Mouse (Mus musculus) mouse embryonic stem cell (cell line): ENCODE data around the gene Mpnd.

Experiments
- in situ Hi-C, 2 experiments: fragments of 300-500 bp; cut with MboI; formaldehyde crosslinking; loops; 1 replicate in 1 of 2; 3 replicates in 1 of 2; pipeline ENCODE4 v1.14.3; 2019 to 2020; ENCODE audit warnings: low sequenced_read_pairs in 2 of 2, low pct_unique_long_range_greater_than_20kb in 1 of 2, mixed read lengths in 1 of 2; ENCODE audit not compliant: unreplicated experiment in 1 of 2

Gene Mpnd

DNA sequence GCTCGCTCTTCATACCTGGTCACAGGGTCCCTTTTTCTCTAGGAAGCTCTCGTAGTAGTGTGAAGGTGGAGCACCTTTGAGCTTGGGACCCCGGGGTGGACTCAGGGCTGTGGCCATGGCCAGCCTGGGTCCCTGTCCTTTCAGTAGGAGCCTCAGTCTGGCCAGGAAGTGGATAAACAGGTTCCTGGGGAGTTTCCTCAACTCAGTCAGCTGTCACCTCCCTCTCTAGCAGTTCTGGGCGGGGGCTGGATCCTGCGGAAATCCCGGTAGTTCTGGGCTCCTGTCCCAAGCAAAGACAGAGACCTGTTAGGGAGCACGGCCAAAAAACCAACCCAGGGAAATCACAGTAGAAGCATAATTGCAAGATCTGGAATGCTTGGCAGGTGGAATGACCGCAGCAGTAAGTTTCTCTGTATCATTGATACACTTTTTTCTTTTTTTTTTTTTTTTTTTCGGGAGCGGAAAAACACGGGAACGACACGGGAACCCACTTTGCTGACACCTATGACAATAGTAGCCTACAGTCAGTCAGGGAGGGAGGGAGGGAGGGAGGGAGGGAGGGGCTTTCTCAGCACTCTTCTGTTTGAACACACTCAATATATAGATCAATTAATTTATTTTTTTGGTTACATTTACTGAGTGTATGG lies at the start of gene Mpnd, which contains the start of gene Stap2:
Mpnd (plus strand) TSS at position 297 of the 647 bp plus-strand sequence.
Stap2 (minus strand) TSS at position 170 of the 647 bp plus-strand sequence.
- in situ Hi-C loops: no loop called here

DNA sequence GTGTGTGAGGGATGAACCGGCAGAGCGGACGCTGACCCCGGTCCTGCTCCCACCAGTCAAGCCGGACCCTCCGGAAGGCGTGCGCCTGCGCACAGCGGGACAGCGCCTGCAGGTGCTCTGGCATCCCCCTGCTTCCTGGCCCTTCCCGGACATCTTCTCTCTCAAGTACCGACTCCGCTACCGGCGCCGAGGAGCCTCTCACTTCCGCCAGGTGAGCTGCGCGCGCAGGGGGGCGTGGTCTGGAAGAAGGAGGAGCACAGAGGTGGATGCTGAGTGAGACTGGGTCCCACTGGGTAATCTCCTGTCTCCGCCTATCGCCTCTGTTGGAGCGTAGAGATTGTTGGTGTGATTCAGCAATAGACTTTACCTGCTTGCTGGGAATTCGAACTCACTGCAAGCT lies 49.4 kb upstream of the Mpnd start:
- in situ Hi-C loops: no loop called here

DNA sequence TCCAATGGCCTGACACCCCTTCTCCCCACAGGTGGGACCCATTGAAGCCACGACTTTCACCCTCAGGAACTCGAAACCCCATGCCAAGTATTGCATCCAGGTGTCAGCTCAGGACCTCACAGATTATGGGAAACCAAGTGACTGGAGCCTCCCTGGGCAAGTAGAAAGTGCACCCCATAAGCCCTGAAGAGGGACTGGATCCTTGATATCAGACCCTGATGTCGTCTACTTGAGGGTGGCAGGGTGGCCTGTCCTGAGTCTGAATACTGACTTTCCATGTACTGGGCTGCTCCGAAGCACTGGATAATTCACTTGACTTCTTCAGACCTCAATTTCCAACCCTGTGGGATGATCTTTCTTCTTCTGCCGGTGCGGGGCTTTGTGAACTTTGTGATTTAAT lies 48.9 kb upstream of the Mpnd start:
- in situ Hi-C loops: no loop called here

DNA sequence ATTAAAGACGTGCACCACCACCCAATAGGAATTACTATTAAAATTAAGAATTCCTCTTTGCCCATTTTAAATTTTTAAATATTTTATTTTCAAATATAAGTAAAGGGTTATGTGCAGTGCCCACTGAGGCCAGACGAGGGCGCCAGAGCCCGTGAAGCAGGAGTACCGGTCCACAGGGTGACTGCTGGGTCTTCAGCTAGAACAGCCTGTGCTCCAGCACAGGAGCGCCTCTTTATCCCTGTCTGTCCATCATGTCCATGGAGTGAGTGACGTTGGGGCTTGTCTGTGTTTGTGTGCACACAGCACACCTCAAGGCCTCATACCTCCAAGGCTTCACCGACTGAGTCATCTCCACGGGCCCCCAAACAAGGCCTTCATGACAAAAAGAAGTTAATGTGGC lies 48.3 kb upstream of the Mpnd start:
- in situ Hi-C loops: no loop called here

DNA sequence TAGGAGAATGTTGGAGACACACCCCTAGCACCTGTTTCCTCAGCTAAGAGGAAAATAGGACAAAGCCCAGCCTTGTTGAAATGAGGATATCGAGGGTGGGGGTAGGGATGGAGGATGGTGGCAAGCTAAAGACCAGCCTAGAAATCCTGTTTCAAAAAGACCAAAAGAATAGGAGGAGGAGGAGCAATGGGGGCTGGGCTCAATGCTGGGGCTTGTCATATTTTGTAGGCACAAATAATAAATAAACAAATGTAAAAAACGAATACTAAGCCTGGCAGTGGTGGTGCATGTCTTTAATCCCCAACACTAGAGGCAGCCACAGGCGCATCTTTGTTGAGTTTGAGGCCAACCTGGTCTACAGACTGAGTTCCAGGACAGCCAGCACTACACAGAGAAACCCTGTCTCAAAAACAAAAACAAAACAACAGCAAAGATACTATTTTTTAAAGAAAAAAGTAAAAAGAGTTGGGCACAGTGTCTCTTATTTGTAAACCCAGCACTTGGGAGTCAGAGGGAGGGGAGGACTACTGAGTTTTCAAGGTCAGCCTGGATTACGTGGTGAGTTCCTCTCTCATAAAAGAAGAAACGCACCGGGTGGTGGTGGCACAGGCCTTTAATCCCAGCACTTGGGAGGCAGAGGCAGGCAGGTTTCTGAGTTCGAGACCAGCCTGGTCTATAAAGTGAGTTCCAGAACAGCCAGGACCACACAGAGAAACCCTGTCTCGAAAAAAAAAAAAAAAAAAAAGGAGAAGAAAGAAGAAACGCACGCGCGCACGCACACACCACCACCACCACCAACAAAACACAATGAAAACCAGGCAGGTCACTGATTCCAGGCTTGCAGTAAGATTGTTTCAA lies 47.6 kb upstream of the Mpnd start:
- in situ Hi-C loops: no loop called here

DNA sequence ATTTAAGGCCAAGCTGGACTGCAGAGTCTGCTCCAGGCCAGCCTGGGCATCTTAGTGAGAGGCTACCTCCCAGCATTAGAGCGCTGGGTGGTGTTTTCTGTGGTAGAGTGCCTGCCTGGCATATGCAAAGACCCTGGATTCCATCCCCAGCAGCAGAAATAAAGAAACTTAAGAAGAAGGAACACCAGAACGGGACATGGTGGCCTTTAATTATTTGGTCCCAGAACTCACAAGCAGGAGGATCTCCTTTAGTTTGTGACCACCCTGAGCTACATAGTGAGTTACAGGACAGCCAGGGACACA lies 47.0 kb upstream of the Mpnd start:
- in situ Hi-C loops: no loop called here

DNA sequence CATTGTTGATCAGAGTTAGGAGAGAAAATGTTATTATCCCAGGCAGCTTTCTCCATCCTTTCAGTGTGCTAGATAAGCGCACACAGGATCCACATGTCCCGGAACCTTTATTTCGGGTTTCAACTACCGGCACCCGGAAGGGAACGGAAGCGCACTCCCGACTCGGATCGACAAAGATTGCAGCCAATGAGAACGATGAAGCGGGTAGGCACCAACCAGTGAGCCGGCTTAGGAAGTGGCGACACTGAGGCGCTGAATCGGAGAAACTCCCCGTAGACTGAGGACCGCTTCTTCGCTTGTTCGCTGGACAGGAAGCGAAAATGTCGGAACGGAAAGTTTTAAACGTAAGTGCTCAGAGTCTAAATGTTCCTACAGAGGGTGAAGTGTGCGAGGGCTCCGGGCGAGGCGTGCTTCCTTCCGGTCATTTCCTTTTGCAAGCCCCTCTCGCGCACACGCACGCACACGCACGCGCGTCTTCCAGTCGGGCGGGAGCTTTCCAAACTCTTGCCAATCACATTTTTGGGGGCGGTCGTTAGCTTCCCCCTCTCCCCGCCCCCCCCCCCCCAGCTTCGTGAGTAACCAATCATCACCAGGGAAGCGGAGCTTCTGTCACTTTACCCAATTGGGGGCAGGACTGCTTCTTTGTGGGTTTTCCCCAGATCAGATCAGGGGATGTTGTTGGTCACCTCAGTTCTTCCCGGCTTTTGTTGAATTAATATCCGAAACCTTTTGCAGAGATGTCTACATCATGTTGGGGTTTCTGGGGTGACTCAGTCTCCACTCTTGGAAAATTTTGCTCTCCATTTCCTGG lies 46.4 kb upstream of the Mpnd start, which contains the start of gene Yju2:
Yju2 (plus strand) TSS at position 182 of the 811 bp plus-strand sequence.
- in situ Hi-C loops: no loop called here

DNA sequence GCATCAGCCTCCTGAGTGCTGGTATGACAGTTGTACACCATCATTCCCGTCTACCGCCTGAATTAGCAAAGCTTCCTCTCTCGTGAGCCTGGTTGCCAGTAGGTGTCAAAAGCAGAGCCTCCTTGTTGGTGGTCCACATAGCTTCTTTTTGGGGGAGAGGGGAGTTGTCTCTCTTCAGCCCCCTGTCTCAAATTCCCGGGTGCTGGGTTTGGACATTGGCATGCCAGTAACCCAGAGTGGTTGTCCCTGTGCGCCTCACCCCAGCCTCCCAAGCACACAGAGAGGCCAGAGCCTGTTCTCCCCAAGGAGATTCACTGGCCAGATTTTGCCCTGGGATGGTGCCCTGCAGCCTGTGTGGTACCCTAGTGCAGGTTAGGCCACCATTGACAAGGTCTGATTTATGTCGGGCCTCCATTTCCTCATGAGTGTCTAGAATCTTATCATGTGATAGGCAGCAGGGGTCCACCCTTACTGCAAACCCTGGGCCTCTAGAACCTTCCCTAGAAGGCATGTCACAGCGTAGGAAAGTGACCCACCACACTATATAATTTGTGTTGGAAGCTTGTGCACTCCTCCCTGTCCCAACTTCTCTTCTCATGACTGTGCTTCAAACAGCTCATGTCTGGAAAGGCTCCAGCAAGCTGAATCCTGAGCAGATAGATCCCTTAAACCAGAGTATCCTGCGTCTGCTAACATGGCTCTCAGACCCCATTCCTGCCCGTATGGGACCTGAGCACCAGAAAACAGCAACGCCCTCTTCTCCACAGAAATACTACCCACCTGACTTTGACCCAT lies 45.4 kb upstream of the Mpnd start:
- in situ Hi-C loops: no loop called here

DNA sequence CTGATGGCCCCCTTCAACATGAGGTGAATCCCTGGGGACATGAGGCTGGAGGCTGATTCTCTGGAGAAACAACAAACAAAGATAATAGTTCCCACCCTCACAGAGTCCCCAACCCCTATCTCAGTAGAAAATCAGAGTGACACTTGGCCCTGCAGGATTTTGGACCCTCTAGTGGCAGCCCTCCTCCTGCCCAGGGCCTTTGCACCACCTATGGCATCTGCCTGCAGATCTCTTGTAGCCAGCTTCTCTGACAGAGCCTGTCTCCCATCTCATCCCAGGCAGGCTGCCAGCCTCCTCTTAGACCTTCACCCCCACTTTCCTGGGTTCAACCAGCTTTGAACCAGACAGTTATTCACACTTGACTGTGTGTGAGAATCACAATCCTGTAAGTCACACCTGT lies 44.7 kb upstream of the Mpnd start:
- in situ Hi-C loops: no loop called here

DNA sequence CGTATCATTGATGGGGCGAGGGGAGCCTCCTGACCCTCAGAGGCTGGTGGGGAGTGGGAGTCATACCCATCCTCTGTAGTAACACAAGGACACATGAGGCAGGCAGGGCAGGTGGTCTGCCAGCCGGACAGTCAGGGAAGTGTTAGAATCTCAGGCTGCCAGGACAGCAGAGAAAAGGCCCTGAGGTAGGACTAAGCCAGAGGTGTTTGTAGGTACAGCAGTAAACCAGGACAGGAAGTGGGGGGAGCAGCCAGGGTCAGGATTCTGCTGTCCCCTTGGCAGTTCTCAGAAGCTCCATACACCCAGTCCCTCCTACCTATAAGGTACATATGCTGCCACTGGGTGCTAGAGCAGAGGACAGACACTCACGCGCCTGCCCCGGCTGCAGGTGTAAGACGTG lies 43.9 kb upstream of the Mpnd start:
- in situ Hi-C loops: no loop called here

DNA sequence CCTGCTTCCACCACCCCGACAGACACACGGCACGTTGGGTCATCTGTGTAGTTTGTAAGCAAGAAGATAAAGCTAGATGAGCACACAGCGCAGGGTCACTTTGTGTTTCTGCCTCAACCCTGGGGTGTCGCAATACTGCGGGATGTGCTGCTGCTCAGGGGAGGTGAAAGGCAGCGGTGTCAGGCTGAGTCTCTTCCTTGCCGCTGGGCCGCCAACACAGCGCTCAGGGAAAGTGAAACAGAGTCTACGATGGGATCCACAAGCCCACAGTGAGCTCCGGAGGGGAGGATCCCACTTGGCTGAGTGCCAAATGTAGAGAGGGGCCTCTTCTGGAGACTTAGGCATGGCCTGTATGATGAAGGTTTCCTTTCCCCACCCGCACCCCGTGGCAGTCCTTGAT lies 42.3 kb upstream of the Mpnd start:
- in situ Hi-C loops: no loop called here

DNA sequence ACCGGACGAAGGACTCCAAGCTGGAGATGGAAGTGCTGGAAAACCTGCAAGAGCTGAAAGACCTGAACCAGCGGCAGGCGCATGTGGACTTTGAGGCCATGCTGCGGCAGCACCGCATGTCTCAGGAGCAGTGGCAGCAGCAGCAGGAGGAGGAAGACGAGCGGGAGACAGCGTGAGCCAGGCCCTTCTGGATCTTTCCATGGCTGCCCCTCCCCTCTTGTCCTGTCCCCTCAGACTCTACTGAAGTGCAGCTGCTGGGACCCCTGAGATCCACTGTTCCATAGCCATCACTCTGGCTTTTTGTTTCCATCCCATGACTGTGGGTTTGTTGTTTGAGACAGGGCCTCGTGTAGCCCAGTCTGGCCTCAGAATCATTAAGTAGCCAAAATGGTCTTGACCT lies 41.0 kb upstream of the Mpnd start:
- in situ Hi-C loops: no loop called here

DNA sequence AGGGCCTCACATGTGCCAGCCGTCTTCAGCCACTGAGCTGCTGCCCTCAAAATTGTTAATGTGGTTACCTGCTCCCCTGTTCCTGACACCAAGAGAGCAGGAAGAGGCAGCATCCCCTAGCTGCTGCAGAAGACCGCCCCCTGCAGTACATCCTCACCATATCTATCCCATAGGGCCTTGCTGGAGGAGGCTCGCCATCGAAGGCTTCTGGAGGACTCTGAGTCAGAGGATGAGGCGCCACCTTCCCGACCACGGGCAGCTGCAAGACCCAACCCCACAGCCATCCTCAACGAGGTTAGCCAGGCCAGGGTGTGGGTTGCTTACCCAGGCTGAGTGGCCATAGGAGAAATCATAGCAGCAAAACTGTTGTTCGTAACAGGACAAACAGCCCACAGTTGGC lies 40.5 kb upstream of the Mpnd start:
- in situ Hi-C loops: no loop called here

DNA sequence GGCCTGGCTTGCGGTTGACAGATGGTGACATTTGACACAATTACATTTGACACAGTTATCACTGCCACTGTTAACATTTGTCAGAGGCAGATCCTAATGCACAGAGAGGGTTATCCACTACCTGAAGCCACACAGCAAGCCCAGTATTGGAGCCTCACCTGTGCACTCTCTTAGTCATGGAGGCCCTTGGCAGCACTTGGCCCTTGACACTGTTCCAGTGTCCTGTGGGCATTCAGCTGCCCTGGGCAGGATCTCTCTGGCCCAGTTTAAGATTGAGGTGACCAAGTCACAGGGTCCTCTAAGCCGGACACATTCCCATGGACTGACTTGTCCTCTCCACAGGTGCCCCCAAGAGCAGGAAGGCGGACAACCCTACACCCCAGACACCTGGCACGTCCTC lies 38.3 kb upstream of the Mpnd start:
- in situ Hi-C loops: no loop called here

DNA sequence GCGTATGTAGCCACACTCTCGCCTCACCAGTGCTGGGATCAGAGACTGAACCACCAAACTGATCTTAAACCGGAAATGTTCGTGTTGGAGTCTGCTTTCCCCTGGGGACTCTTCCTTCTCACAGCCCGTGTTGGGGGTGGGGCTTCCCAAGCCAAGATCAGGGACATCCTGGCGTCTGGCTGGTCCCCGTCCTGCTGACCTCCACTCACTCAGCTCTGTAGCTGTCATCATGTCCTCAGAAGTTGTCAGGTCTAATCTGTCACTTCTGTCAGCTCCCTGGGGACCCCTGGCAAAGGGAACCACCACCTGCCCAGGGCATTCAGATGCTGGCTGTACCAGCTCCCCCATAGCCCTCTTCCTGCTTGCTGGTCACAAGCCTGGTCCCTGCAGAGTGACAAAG lies 37.3 kb upstream of the Mpnd start:
- in situ Hi-C loops: no loop called here

DNA sequence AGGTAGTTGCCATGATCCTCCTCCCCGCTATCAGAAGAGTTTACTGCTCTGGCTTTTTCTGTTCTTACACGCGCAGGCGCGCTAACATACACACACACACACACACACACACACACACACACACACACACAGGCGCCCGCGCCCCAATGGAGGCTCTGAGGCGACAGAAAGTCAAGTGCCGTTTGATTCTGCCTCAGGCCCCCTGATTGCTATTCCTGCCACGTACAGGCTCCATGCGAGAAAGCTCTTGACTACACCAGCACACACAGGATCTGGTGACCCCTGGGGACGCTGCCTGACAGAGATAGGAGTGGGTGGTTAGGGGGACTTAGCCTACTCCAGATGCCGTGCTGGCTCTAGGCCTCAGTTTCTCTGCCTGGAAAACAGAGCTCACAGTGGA lies 36.0 kb upstream of the Mpnd start:
- in situ Hi-C loops: no loop called here

DNA sequence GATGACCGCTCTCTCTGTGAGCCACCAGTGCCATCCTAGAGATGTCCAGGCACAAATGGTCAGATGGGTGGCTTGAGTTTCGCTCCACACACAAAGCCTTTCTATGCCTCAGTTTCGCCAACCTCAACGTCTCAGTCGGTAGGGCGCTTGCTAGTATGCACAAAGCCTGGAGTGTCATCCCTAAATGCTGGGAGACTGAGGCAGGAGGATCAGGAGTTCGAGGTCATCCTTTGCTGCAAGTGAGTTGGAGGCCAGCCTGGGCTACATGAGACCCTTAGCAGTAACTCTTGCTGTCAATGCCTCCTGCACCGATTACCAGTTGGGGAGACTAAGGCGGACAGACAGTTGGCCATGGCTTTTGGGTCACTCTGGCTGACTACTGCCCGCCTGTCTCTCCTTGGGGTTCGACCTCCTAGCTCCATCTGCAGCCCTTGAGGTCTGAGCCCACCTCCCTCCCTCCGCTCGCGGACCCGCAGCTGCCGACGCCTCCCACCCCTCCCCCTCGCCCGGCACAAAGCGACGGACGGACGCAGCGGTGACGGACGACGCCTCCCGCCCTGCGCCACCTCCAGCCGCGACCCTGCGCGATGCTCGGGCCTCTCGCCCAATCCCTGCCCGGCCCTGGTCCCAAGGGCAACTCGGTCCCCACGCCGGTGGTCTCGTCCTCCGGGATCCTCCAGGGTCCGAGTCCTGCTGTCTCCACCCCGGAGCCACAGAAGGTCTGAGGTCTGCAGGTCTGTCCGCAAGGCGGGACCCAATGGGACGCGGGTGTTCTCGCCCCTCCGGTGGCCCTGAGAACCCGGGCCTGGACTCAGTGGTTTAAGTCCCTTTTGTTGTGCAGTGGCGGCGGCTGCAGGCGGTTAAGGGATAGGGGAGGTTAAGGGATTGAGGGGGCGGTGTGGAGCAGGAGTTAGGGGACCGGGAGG lies 35.3 kb upstream of the Mpnd start, which contains the start of gene Shd:
Shd (plus strand) TSS at position 502 of the 926 bp plus-strand sequence.
- in situ Hi-C loops: no loop called here

DNA sequence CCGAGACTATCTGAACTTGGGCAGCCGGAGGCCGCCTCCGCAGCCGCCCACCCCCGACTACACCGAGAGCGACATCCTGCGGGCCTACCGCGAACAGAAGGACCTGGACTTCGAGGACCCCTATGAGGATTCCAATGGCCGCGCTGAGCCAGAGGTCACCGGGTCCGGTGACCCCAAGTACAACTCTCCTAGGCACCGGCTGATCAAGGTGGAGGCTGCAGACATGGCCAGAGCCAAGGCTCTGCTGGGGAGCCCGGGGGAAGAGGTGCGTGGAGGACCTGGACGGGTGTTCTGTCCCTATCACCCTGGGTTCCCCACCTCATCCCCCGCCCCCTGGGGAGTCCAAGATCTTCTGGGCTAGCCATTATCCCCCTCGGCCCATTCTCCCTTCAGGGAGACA lies 34.1 kb upstream of the Mpnd start:
- in situ Hi-C loops: no loop called here
